8 mouse cellular contexts compared by ENCODE assay signal in the genomic region with DNA sequence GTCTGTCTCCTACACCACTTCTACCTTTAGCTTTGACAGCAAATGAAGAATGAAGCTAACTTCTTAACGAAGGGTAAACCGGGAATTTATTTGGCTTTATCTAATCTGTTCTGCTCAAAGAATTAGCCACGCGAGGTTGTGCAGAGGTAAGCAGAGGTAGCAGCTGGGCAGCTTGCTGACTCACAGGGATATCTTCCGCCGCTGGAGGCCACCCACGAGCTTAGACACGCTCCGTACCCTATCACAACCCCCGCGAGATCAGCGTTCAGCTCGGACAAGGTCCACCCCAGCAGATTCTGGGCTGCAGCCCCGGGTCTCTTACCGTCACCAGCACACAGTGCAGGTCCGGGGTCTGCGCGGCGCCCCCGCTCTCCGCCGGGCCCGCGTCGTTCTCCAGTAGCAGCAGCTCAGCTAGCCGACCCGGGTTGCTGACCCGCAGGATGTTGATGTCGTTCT. TPM values are rescaled to one million over a fixed set of nuclear protein-coding genes. Genes with fewer than 3 reads are reported as not detected.
DNase-seq lines count a peak whose midpoint lies in the region; ATAC-seq lines count a peak whose summit lies in the region.

No protein-coding gene starts in this region.

- H3K4me2 ChIP-seq in hindbrain, embryonic 16.5 days (ENCODE audit: low read length): peak overlapping the region; percentile 78

- H3K27me3 ChIP-seq in hindbrain, embryonic 16.5 days (replicated peaks; ENCODE audit: control insufficient read depth, insufficient read depth, low read length): no peaks in the 10 kb centered on the region

- peak overlapping the region; percentile 92 for H3K4me3 ChIP-seq in hindbrain, embryonic 16.5 days (ENCODE audit: low read length)

- 0% methylated on average over 29 of the region's 29 CpGs for WGBS in hindbrain, embryonic 16.5 days

- no peaks in the 10 kb centered on the region for H3K36me3 ChIP-seq in hindbrain, embryonic 16.5 days (ENCODE audit: control insufficient read depth, insufficient read depth, low read length)

- H3K9me3 ChIP-seq in hindbrain, embryonic 16.5 days (ENCODE audit: control insufficient read depth, low read length): no peaks in the 10 kb centered on the region

- peaks cover 13% of the 10 kb centered on the region for H3K4me1 ChIP-seq in hindbrain, embryonic 16.5 days (ENCODE audit: control insufficient read depth, insufficient read depth, low read depth, low read length)

- peak overlapping the region; percentile 93 for H3K27ac ChIP-seq in hindbrain, embryonic 16.5 days (ENCODE audit: low read depth, low read length)

- H3K9ac ChIP-seq in hindbrain, embryonic 16.5 days (ENCODE audit: low read depth, low read length): peak overlapping the region; percentile 95

- DNase-seq in ZHBTc4 (ENCODE audit: low read depth, low spot score): peak; percentile 82
- DNase-seq in cerebellum, postnatal 4 days (ENCODE audit: low spot score in 2 of 2): peak; percentile 52 to 74
- DNase-seq in gastrocnemius, adult 18-20 months (ENCODE audit: low spot score): peak; percentile 87
- DNase-seq in left cerebral cortex, adult 18-20 months (ENCODE audit: low spot score in 2 of 2): peak; percentile 65 to 76
- peak; percentile 89 to 90 for DNase-seq in lung, postnatal 4 days
- peak; percentile 91 for DNase-seq in retina, postnatal 1 day
- DNase-seq in thymus, postnatal 4 days: peak; percentile 86

- ATAC-seq in hindbrain, embryonic 16.5 days: peak; percentile 72

RNA-seq across cellular contexts. Expression of a gene that starts 0.9 kb away (rescaled TPM):
- 10 to 100 TPM; 25.4 to 43.2 TPM for total RNA-seq in gastrocnemius, adult 18-20 months (2021)
- 15.3 and 18.5 TPM in 2 replicates for polyA plus RNA-seq in hindbrain, embryonic 16.5 days (2015; fragmentation: Nextera tagmentation; extraction: Ambion mirVana)
- 10 to 100 TPM; 10.1 to 15.4 TPM for total RNA-seq in left cerebral cortex, adult 18-20 months (2021)

Comparison
In these comparisons a context has a peak if more than half of its experiments do, and no peak if none do; other contexts are left out.
1. Peak in every context shown above with its lines: DNase-seq, ATAC-seq, H3K4me3 ChIP-seq and H3K27ac ChIP-seq.